Mouse (Mus musculus) heart, postnatal 0 days (tissue): Measurements from ENCODE around the gene Pde3a.

ENCODE experiments used
- CTCF ChIP-seq: IDR thresholded peaks from 2 replicates; pipeline ENCODE4 v1.5.1; 2016; ENCODE audit warnings: antibody characterized with exemption, control low read depth, low read depth
- EP300 ChIP-seq: IDR thresholded peaks from 2 replicates; pipeline ENCODE4 v1.6.1; 2016; ENCODE audit warnings: antibody characterized with exemption, low read depth

DNA sequence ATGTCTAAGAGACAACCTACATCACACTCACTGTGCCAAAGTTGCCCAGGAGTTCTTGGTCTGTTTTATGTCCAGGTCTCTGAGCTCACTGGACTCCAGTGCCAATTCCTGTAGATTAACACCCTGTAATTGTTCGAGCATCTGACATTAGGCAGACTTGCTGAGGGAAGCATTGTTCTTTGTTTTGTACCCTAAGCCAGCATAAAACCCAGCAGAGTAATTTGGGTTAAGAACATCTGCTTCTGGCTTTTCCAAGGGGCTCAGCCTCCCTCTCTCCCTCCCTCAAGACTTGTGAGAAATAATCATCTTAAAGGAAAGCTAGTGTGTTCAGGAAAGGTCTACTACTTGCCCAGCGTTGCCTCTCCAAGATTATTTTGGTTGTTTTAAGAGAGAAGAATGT is 225.2 kb downstream of the Pde3a start:
- TF ChIP-seq EP300 (no peak), CTCF (no peak)
